Mouse (Mus musculus) thymus, adult 2 months (tissue): Measurements from ENCODE around the gene Gm27235. TPM values are rescaled to one million over a fixed set of nuclear protein-coding genes. Genes with fewer than 3 reads are reported as not detected.
"Not testable (repeated sequence)": the region's sequence is repeated elsewhere in the genome, so short reads cannot be mapped to it uniquely, and the experiment has no call there.

Source experiments
- DNase-seq: peaks from one replicate; pipeline ENCODE4 v3.0.0; 2021
- H3K27ac ChIP-seq: fragments of 200-500 bp; 2 replicates; pipeline ENCODE4 v1.5.1; 2012; ENCODE audit warnings: low read length, control low read depth; ENCODE audit not compliant: control insufficient read depth, insufficient read depth
- H3K27me3 ChIP-seq: fragments of 200-500 bp; 2 replicates; pipeline ENCODE4 v1.6.1; 2012; ENCODE audit warnings: mild to moderate bottlenecking, low read length, moderate library complexity, mixed read lengths; ENCODE audit not compliant: control insufficient read depth, insufficient read depth
- H3K36me3 ChIP-seq: fragments of 200-500 bp; 2 replicates; pipeline ENCODE4 v1.6.1; 2012; ENCODE audit warnings: mild to moderate bottlenecking, low read length, moderate library complexity; ENCODE audit not compliant: control insufficient read depth, insufficient read depth
- H3K4me1 ChIP-seq: fragments of 200-500 bp; replicated peaks from 2 replicates; pipeline ENCODE4 v1.6.1; 2012; ENCODE audit warnings: low read length; ENCODE audit not compliant: control insufficient read depth, insufficient read depth
- H3K4me3 ChIP-seq: fragments of 200-500 bp; 2 replicates; pipeline ENCODE4 v1.5.1; 2012; ENCODE audit warnings: mild to moderate bottlenecking, low read length, control low read depth, moderate library complexity; ENCODE audit not compliant: control insufficient read depth, insufficient read depth
- CTCF ChIP-seq: fragments of 200-500 bp; IDR thresholded peaks from 2 replicates; pipeline ENCODE4 v1.5.1; 2012; ENCODE audit warnings: mild to moderate bottlenecking, control low read depth, low read length, moderate library complexity, borderline replicate concordance; ENCODE audit not compliant: control insufficient read depth, poor library complexity, insufficient read depth; ENCODE audit errors: extremely low read depth
- POLR2A ChIP-seq: fragments of 200-500 bp; IDR thresholded peaks from 2 replicates; pipeline ENCODE4 v1.6.1; 2012; ENCODE audit warnings: mild to moderate bottlenecking, low read length, control low read depth, moderate library complexity; ENCODE audit not compliant: control insufficient read depth, poor library complexity, insufficient read depth; ENCODE audit errors: extremely low read depth
- WGBS: fragments of 180-500 bp; shearing (Covaris S2); methylation state at CpG from one replicate; pipeline ENCODE4 v1.1.7; 2018; 5-methylcytosine and 5-hydroxymethylcytosine counted together
- polyA plus RNA-seq: library from polyadenylated mRNA; depleted of rRNA; stranded (reverse); fragments of >200 nt; gene quantifications from 2 replicates; pipeline ENCODE4 v1.2.3, GENCODE M21; 2012; rRNA removed

The Gm27235 gene
- polyA plus RNA-seq: not detected in 2 replicates

GRCm38 (mm10) chr9:35790001-35790400, at the start of gene Gm27235, which contains the start of gene D730048I06Rik:
TSS of gene Gm27235 (minus strand) at chr9:35790101.
TSS of gene D730048I06Rik (minus strand) at chr9:35790112.
- Histone ChIP-seq H3K4me3 (no peak within 1 kb of the TSS), H3K27ac (no peak within 1 kb of the TSS), H3K4me1 (no peaks in the 10 kb centered on the region), H3K27me3 (no peaks in the 10 kb centered on the region), H3K36me3 (no peaks in the 10 kb centered on the region)
- WGBS: 97% methylated on average over 3 of the region's 3 CpGs
- DNase-seq: no peak
- TF ChIP-seq POLR2A (no peak), CTCF (no peak)

GRCm38 (mm10) chr9:35817881-35818280, 28.0 kb upstream of the Gm27235 start:
- not testable (repeated sequence) for H3K27me3 ChIP-seq, DNase-seq, H3K4me3 ChIP-seq, H3K27ac ChIP-seq, H3K36me3 ChIP-seq, H3K4me1 ChIP-seq
- 96% methylated on average over 15 of the region's 15 CpGs for WGBS

- H3K27ac ChIP-seq: no peak overlapping the region
- DNase-seq: no peak
- H3K4me1 ChIP-seq: no peaks in the 10 kb centered on the region
- no peaks in the 10 kb centered on the region for H3K36me3 ChIP-seq
- no peaks in the 10 kb centered on the region for H3K27me3 ChIP-seq
- H3K4me3 ChIP-seq: no peak overlapping the region
- no peak for TF ChIP-seq POLR2A
- no peak for TF ChIP-seq CTCF
Measured at GRCm38 (mm10) chr9:35798146-35798545, 8.2 kb upstream of the Gm27235 start.

DNA sequence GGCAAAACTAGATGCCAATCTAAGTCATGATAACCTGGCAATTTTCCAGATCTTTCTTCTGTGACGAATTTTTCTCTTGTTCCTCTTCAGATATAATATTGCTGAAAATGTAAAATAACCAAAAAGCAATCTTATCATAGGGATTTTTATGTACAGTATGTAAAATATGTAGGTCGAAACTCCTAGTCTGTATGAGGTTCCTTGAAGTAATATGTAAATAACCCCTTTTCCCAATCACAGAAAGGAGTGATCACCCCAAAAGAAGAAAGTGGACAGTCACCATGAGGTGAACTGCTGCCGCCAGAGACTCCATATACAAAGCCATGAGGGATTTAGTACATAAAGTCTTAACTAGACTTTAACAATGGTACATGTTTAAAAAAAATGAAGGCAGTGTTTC, 11.9 kb downstream of the Gm27235 start, which contains the start of gene Gm17727:
Gm17727 (minus strand) TSS at position 101 of the 400 bp plus-strand sequence.
- TF ChIP-seq CTCF: no peak
- TF ChIP-seq POLR2A: no peak
- Histone ChIP-seq H3K27me3 (no peaks in the 10 kb centered on the region), H3K4me3 (no peak within 1 kb of the TSS), H3K27ac (no peak within 1 kb of the TSS), H3K4me1 (no peaks in the 10 kb centered on the region), H3K36me3 (no peaks in the 10 kb centered on the region)
- DNase-seq: no peak
- 66% methylated on average over 3 of the region's 3 CpGs for WGBS

GRCm38 (mm10) chr9:35756843-35757242, 33.1 kb downstream of the Gm27235 start:
- Histone ChIP-seq H3K27me3 (no peaks in the 10 kb centered on the region), H3K36me3 (no peaks in the 10 kb centered on the region), H3K4me1 (no peaks in the 10 kb centered on the region), H3K27ac (no peak overlapping the region), H3K4me3 (no peak overlapping the region)
- TF ChIP-seq CTCF (no peak), POLR2A (no peak)
- DNase-seq: no peak

DNA sequence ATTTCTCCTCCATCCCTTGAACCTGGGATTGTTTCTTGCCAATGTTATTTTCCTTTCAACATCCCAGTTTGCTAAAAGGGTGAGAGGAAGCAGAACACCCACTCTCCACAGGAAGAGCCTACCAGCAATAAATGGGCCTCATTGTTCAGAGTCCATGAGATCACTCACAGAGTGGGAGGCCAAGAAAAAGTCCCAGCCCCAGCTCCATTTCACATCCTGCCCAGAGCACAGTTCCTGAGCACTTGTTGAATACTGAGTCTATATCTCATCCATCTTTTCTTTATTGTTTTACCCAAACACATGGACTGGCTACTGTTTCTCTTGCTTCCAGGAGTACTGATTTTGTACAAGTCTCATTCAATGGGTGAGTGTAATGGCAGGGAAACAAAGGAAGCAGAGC, 49.2 kb downstream of the Gm27235 start, which contains the start of gene Gm17677:
Gm17677 (plus strand) TSS at position 301 of the 400 bp plus-strand sequence.
- no peak within 1 kb of the TSS for H3K27ac ChIP-seq
- DNase-seq: no peak
- TF ChIP-seq CTCF: no peak
- H3K36me3 ChIP-seq: no peaks in the 10 kb centered on the region
- H3K27me3 ChIP-seq: no peaks in the 10 kb centered on the region
- no peak within 1 kb of the TSS for H3K4me3 ChIP-seq
- no peaks in the 10 kb centered on the region for H3K4me1 ChIP-seq

Other genes starting within 250 kb of the Gm27235 start
- 0.03 and 0.08 TPM in 2 replicates for gene Ddx25, start 231.6 kb downstream of the Gm27235 start, polyA plus RNA-seq
- 4.7 and 6.1 TPM in 2 replicates for gene Pus3, start 231.5 kb downstream of the Gm27235 start, polyA plus RNA-seq
- gene Pate2, start 219.8 kb downstream of the Gm27235 start, polyA plus RNA-seq: 0.33 and 0.49 TPM in 2 replicates
- 4.8 and 4.9 TPM in 2 replicates for gene Hyls1, start 219.7 kb downstream of the Gm27235 start, polyA plus RNA-seq
- gene Pate4, start 178.2 kb downstream of the Gm27235 start, polyA plus RNA-seq: not detected in 2 replicates
- gene Pate3, start 141.9 kb downstream of the Gm27235 start, polyA plus RNA-seq: not detected in 2 replicates
- not detected in 2 replicates for gene Pate1, start 102.7 kb downstream of the Gm27235 start, polyA plus RNA-seq
- gene Gm17677, start 49.1 kb downstream of the Gm27235 start, polyA plus RNA-seq: not detected in 2 replicates
- not detected in 2 replicates for gene Gm17727, start 12.0 kb downstream of the Gm27235 start, polyA plus RNA-seq
- not detected in 2 replicates for gene D730048I06Rik, start within 50 bp of the Gm27235 start, polyA plus RNA-seq
- gene 9230110F15Rik, start 54.0 kb upstream of the Gm27235 start, polyA plus RNA-seq: not detected in 2 replicates
- not detected in 2 replicates for gene 9230113P08Rik, start 118.3 kb upstream of the Gm27235 start, polyA plus RNA-seq